Mouse (Mus musculus) erythroblast, embryonic 14.5 days (primary cell): ENCODE data around the gene Gm10376. TPM values are rescaled to one million over a fixed set of nuclear protein-coding genes. Genes with fewer than 3 reads are reported as not detected.
"Not testable (repeated sequence)": the region's sequence is repeated elsewhere in the genome, so short reads cannot be mapped to it uniquely, and the experiment has no call there.

Source experiments
- H3K27me3 ChIP-seq: 2 replicates; pipeline ENCODE4 v1.6.1; 2012; ENCODE audit warnings: inconsistent platforms; ENCODE audit not compliant: control insufficient read depth
- H3K36me3 ChIP-seq: 2 replicates; pipeline ENCODE4 v1.6.1; 2012; ENCODE audit warnings: mild to moderate bottlenecking, inconsistent platforms; ENCODE audit not compliant: control insufficient read depth
- H3K4me1 ChIP-seq: 2 replicates; pipeline ENCODE4 v1.6.1; 2012; ENCODE audit warnings: inconsistent platforms; ENCODE audit not compliant: control insufficient read depth
- H3K4me3 ChIP-seq: replicated peaks from 2 replicates; pipeline ENCODE3; 2012; ENCODE audit warnings: moderate library complexity, mild to moderate bottlenecking, inconsistent platforms
- H3K9me3 ChIP-seq: 2 replicates; pipeline ENCODE4 v1.6.1; 2012; ENCODE audit warnings: low read length, inconsistent platforms, mixed read lengths; ENCODE audit not compliant: control insufficient read depth
- polyA plus RNA-seq: library from polyadenylated mRNA; stranded (reverse); fragments of >175 nt; gene quantifications from 2 replicates; pipeline ENCODE4 v1.2.3, GENCODE M21; 2012

The Gm10376 gene
- not detected in 2 replicates for polyA plus RNA-seq

DNA sequence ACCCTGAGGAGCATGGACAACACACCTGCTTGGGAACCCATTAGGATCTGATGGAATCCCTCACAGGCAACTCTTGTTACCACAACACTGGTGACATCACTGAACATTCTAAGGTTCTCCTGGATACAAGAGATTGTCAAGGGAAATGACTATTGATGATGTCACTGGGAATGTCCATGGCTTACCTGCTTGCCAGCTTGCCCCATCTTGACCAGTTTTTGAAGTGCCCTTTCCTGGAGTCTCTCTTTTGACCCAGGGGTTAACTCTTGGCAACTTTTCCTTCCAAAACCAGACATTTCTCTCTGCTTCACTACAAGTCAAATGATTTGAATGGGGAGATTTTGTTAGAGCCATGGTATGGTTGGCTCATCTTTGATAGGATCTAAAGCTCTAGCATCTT, at the start of gene Gm10376:
Gene Gm10376, minus strand, starts transcription at position 101 of the 400 bp plus-strand sequence.
- not testable (repeated sequence) for H3K27me3 ChIP-seq, H3K9me3 ChIP-seq, H3K4me1 ChIP-seq, H3K4me3 ChIP-seq, H3K36me3 ChIP-seq

DNA sequence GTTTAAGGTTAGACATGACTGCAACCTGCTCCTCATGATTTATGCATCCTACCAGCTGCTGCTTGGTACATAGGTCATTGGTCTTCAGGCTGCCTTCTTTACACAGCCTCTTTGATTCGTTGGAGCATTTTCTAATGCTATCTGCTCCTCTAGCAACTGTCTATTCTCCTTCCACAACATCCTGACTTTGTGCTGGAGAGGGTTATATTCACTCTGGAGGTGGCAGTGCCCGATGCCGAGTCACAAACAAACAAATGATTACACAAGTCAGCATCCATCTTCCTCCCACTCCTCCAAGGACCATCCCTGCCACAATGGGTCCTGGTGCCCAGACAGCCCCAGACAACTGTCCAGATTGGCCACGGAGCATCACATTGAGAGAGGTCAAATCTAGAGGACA, 44.8 kb upstream of the Gm10376 start:
- H3K27me3 ChIP-seq, H3K4me3 ChIP-seq, H3K9me3 ChIP-seq, H3K36me3 ChIP-seq, H3K4me1 ChIP-seq: not testable (repeated sequence)

DNA sequence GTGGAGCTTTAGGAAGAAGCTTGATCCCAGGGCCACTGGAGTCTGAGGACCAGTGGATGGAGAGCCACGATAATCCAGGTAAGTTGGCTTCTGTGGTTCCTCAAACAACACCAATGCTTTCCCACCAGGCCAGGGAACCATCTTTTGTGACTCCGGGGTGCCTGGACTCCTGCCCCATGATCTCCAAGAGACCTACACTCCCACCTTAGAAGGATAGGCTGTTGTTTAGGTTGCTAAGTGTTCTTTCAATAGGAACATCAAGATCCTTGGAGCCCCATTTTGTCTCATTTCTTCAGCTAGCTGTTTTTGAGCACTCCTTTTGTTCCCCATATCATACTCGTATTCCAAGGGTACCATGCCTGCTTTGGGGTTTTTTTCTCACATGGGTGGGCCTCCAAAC, 42.6 kb upstream of the Gm10376 start:
- H3K9me3 ChIP-seq, H3K4me1 ChIP-seq: not testable (repeated sequence)

DNA sequence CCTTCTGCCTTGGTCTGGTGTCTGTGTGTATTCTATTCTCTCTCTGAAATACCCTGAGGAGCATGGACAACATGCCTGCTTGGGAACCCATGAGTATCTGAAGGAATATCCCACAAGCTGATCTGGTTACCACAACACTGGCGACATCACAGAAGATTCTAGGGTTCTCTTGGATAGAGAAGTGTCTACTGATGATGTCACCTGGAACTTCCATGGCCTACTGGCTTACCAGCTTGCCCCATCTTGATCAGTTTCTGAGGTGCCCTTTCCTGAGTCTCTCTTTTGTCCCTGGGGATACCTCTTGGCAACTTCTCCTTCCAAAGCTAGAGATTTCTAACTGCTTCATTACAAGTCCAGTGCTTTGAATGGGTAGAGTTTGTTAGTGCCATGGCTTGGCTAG, 21.9 kb downstream of the Gm10376 start, which contains the start of gene Gm8082:
Gene Gm8082, minus strand, starts transcription at position 101 of the 400 bp plus-strand sequence.
- not testable (repeated sequence) for H3K4me1 ChIP-seq, H3K36me3 ChIP-seq, H3K9me3 ChIP-seq, H3K27me3 ChIP-seq, H3K4me3 ChIP-seq

More for the DNA sequence above, 42.6 kb upstream of the Gm10376 start:
- not testable (repeated sequence) for H3K4me3 ChIP-seq, H3K27me3 ChIP-seq, H3K36me3 ChIP-seq

Other genes starting within 250 kb of the Gm10376 start
- gene Gm3015, start 246.8 kb downstream of the Gm10376 start, polyA plus RNA-seq = not detected in 2 replicates
- gene Gm10377, start 217.6 kb downstream of the Gm10376 start, polyA plus RNA-seq = not detected in 2 replicates
- gene Gm21977, start 162.2 kb downstream of the Gm10376 start, polyA plus RNA-seq = not detected in 2 replicates
- not detected in 2 replicates for gene Gm8082, start 22.0 kb downstream of the Gm10376 start, polyA plus RNA-seq
- not detected in 2 replicates for gene Gm8094, start 61.0 kb upstream of the Gm10376 start, polyA plus RNA-seq
- not detected in 2 replicates for gene Gm8104, start 85.0 kb upstream of the Gm10376 start, polyA plus RNA-seq
- not detected in 2 replicates for gene Gm7233, start 164.2 kb upstream of the Gm10376 start, polyA plus RNA-seq
- not detected in 2 replicates for gene Gm8122, start 219.7 kb upstream of the Gm10376 start, polyA plus RNA-seq
- 0.03 TPM in 1 of 2 replicates, not detected in the other for gene Gm8126, start 243.0 kb upstream of the Gm10376 start, polyA plus RNA-seq